Mouse (Mus musculus) ovary, postnatal 36 days (tissue): ENCODE measurements around the gene Cetn4.

ENCODE experiments used
- DNase-seq: peaks from one replicate; pipeline ENCODE4 v3.0.0; 2022; ENCODE audit warnings: low spot score, mixed read lengths

Gene Cetn4

GRCm38 (mm10) chr3:37299470-37299869 lies 13.0 kb downstream of the Cetn4 start:
- no peak for DNase-seq

- no peak for DNase-seq
Measured at GRCm38 (mm10) chr3:37292654-37293053, 19.9 kb downstream of the Cetn4 start.

GRCm38 (mm10) chr3:37291929-37292328 lies 20.6 kb downstream of the Cetn4 start:
- DNase-seq, result no peak

- DNase-seq, result no peak
Measured at GRCm38 (mm10) chr3:37290881-37291541, 21.5 kb downstream of the Cetn4 start.

GRCm38 (mm10) chr3:37289237-37289636 lies 23.3 kb downstream of the Cetn4 start:
- DNase-seq, result no peak

GRCm38 (mm10) chr3:37283234-37283633 lies 29.3 kb downstream of the Cetn4 start:
- DNase-seq, result no peak

GRCm38 (mm10) chr3:37282299-37282922 lies 30.1 kb downstream of the Cetn4 start:
- no peak for DNase-seq

- no peak for DNase-seq
Measured at GRCm38 (mm10) chr3:37280871-37281270, 31.6 kb downstream of the Cetn4 start.

- DNase-seq, result no peak
Measured at GRCm38 (mm10) chr3:37280221-37280620, 32.3 kb downstream of the Cetn4 start.

- DNase-seq, result no peak
Measured at GRCm38 (mm10) chr3:37274661-37275060, 37.8 kb downstream of the Cetn4 start.

- no peak for DNase-seq
Measured at GRCm38 (mm10) chr3:37273092-37273491, 39.4 kb downstream of the Cetn4 start.

- DNase-seq, result peak; percentile 32
Measured at GRCm38 (mm10) chr3:37271209-37271608, 41.3 kb downstream of the Cetn4 start.

GRCm38 (mm10) chr3:37269926-37270325 lies 42.6 kb downstream of the Cetn4 start:
- no peak for DNase-seq

- DNase-seq, result no peak
Measured at GRCm38 (mm10) chr3:37268338-37268737, 44.2 kb downstream of the Cetn4 start.

GRCm38 (mm10) chr3:37259331-37259999 lies 53.0 kb downstream of the Cetn4 start:
- no peak for DNase-seq

- DNase-seq, result no peak
Measured at GRCm38 (mm10) chr3:37257776-37258175, 54.7 kb downstream of the Cetn4 start.
